Mouse (Mus musculus) neural tube, embryonic 10.5 days (tissue): ENCODE data around the gene Atg14.
"Not testable (repeated sequence)": the region's sequence is repeated elsewhere in the genome, so short reads cannot be mapped to it uniquely, and the experiment has no call there.

Experiments
- DNase-seq: peaks from one replicate; pipeline ENCODE4 v3.0.0-alpha.2; 2017; ENCODE audit warnings: low spot score; ENCODE audit errors: extremely low spot score

Gene Atg14

DNA sequence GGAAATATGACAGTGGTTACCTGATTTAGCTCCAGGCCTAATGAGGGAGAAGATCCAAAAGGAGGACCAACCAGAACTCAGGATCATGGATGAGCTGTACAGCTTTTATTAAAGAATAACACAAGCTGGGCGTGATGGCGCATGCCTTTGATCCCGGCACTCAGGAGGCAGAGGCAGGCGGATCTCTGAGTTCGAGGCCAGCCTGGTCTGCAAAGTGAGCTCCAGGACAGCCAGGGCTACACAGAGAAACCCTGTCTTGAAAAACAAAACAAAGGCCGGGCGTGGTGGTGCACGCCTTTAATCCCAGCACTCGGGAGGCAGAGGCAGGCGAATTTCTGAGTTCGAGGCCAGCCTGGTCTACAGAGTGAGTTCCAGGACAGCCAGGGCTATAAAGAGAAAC, at the start of gene Atg14:
Atg14 (minus strand) TSS at position 101 of the 400 bp plus-strand sequence.
- DNase-seq: not testable (repeated sequence)

GRCm38 (mm10) chr14:47618891-47619290, 48.4 kb upstream of the Atg14 start:
- no peak for DNase-seq

GRCm38 (mm10) chr14:47613254-47613653, 42.8 kb upstream of the Atg14 start:
- no peak for DNase-seq

GRCm38 (mm10) chr14:47597942-47598388, 27.5 kb upstream of the Atg14 start:
- DNase-seq: peak; percentile 49

DNA sequence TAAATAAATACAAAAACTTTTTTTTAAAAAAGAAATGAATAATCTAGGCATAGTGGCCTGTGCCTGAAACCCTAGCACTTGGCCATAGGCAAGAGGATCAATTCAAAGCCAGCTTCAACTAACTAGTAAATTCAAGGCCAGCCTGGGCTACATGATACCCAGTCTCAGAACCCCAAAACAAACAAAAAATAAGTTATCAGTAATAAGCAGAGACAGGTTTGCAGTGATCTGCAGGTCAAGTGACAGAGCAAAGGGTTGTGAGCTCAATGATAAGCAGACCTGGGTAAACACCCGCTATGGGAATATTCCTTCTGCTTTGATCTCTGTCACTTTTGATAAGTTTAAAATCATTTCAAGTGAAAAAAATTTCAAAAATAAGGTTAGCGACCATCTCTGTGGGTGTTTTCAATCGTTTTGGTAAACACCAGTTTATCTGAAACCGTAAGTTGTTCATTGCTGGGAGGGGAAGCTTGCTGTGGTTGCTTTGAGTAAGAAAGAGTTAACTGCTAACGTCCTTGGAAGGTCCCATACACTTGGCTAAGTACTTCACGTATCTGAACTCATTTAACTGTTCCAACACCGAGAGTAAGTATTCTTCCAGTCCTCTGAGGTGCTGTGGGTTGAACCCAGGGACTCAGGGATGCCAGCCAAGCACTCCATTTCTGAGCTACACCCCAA, 24.1 kb upstream of the Atg14 start:
- DNase-seq: no peak

GRCm38 (mm10) chr14:47590391-47590975, 20.0 kb upstream of the Atg14 start:
- no peak for DNase-seq

DNA sequence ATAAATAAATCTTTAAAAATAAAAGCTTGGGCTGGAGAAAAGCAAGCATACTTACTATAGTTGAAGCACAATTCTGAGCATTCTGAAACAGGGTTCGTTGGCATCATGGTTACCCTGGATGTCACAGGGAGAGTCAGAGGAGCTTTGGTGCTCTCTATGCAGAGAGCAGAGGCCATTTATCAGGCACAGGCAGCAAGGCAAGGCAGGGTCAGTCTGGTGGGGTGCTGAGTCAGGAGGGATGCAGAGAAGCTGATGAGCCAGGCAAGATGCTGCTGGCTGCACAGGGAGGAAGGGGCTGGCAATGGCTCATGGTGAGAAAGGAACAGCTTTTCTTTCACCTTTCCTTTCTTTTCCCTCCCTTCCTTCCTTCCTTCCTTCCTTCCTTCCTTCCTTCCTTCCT, 19.0 kb upstream of the Atg14 start:
- DNase-seq: no peak

DNA sequence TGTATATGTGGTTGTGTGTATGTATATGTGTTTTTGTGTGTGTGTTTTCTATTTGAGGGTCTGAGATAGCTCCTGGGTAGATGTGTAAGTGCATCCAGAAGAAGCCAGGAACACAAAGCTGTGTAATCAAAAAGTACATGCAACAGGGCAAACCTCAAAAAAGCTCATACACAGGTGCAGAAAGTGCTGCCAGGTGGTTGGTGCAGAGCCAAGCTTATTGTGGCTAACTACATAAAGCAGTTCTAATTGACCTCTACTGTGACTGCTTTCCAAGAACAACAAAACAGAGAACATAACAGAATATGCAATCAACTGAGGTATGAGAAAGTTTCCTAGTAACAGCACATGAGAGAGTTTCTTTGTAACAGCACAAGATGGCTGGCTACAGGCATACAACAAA, 13.9 kb upstream of the Atg14 start:
- DNase-seq: no peak

DNA sequence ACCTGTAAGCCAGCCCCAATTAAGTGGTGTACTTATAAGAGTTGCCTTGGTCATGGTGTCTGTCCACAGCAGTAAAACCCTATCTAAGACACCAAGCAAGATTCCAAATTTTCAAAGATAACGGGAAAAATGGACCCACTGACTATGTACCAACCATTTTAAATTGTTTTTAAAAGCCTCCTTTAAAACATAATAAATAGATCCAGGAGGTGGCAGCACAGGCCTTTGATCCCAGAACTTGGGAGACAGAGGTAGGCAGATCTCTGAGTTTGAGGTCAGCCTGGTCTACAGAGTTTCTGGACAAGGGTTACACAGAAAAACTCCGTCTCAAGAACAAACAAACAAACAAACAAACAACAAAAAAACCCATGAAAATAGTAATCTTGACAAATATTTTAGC, 11.2 kb upstream of the Atg14 start:
- no peak for DNase-seq

DNA sequence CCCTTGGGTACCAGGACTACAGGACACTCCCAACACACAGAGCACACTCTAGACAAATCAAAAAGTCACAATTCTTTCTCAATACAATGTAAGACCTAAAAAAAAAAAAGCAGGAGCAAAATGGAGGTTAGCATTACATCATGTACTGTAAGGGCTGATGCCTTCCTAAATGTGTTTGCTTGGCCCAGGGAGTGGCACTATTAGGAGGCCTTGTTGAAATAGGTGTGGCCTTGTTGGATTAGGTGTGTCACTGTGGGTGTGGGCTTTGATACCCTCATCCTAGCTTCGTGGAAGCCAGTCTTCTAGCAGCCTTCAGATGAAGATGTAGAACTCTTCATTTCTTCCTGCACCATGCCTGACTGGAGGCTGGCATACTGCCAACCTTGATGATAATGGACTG, 10.8 kb upstream of the Atg14 start:
- no peak for DNase-seq

GRCm38 (mm10) chr14:47578086-47578485, 7.6 kb upstream of the Atg14 start:
- DNase-seq: no peak

DNA sequence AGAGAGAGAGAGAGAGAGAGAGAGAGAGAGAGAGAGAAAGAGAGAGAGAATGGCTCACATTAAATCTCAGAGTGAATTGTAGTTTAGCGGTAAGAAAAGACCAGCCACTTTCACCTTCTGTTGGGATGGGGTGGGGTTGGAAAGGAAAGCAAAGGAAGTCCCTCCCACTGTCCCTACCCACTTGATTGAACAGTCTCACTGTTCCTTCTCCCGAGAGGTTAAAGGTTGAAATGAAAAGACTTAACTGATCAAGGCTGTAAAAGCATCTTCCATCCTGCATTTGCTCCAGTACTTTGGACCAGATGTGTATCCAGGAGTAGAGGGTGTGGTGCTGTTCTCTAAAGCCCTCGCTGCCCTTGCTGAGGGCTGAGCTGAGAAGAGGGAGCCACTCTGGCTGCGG, 6.2 kb upstream of the Atg14 start:
- DNase-seq: no peak

DNA sequence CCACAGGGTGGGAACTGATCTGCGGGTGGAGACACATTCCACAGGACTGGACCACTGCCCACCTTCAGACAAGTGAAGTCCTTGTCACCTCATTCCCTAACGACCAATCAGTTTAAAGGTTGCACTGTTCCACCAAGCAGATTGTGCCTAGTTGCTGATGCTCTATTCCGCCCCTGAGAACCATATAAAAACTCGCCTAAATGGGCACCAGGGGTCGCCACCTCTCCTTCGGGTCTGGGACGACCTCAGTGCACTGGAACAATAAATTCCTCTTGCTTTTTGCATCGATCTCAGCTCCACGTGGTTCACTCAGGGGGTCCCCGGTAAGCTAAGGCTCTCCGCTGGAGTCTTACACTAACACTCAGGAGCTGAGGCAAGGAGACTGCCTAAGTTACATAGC, 4.3 kb upstream of the Atg14 start:
- DNase-seq: no peak

- no peak for DNase-seq
These were observed 2.3 kb upstream of the Atg14 start for GRCm38 (mm10) chr14:47572707-47573106.

DNA sequence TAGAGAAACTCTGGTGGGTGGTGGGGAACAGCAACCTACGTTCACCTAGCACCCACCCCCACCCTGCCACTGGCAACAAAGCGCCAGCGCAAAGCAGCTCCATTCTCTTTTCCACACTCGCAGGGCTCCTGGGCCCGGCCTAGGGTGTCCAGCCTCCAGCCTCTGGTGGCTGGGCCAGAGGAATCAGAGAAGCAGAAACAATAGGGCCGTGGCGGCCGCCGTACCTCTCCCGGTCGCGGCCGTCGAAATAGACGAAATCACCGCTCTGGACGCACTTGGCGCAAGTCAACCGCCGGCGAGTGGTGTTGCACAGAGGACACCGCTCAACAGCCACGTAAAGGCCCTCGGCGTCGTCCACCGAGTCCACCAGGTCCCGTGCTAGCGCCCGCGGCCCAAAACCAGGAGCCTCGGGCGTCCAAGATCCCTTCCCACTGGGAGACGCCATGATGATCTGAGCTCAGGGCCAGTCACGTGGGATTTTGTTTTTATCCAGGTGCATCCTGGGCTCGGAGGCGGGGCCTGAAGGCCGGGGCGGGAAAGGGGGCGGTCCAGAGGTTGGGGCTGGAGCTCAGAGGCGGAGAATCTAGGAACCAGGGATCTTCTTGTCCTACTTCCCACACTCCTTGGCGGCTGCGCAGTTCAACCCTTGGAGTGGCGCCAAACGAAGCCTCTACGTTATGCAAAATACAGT, 2.3 kb downstream of the Atg14 start:
- DNase-seq: peak; percentile 95

GRCm38 (mm10) chr14:47563106-47563505, 7.3 kb downstream of the Atg14 start:
- DNase-seq: no peak

DNA sequence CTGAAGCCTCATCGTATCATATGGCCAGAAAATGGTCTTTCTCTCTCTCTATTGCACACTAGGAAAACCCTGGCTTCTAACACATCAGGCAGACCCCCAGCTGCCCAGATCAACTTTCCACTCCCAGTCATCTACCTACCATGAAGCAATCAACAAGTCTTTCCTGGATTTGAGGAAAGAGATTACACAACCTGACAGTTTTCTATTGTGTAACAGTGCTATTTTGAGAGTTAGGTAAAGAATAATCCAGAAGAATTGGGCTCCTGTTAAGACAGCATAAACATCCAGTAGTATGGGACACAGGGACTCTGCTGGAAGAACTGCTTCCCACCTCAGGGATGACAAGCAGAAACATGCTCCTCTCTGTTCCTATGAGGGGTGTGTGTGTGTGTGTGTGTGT, 7.9 kb downstream of the Atg14 start:
- DNase-seq: no peak

GRCm38 (mm10) chr14:47560714-47561113, 9.7 kb downstream of the Atg14 start:
- DNase-seq: no peak

GRCm38 (mm10) chr14:47555225-47555624, 15.2 kb downstream of the Atg14 start:
- no peak for DNase-seq

GRCm38 (mm10) chr14:47554236-47554635, 16.2 kb downstream of the Atg14 start:
- no peak for DNase-seq

DNA sequence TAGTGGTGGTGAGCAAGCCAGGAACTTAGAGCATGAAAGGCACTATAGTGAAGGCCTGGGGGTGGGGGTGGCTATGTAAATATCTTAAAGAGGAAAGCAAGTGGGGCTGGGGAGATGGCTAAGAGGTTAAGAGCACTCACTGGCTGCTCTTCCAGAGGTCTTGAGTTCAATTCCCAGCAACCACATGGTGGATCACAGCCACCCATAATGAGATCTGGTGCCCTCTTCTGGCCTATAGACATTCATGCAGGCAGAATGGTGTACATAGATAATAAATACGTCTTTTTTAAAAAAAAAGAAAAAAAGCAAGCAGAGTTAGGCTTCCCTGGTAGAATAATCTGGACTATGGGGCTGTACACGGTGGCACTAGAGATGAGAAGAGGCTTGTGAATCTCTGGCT, 17.1 kb downstream of the Atg14 start:
- DNase-seq: no peak

DNA sequence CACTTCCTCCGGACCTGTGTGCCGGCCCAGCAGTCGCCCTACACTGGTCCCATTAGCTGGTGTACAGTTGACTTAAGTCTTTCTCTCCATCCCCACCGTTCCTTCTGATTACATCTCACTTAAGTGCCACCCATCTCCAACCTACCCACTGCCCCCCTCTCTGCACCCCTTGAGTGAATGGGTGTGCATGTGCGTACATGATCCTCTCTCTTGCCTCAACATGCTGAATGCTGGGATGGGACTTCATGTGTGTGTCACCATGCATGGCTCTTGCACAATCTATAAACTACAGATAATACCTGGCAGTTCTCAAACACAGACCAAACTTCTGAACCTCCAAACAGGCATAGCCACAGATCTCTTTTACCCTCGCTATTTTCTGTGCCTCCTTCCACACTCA, 18.8 kb downstream of the Atg14 start:
- DNase-seq: no peak

GRCm38 (mm10) chr14:47544877-47545276, 25.6 kb downstream of the Atg14 start:
- DNase-seq: no peak
